Mouse (Mus musculus) kidney, adult 2 months (tissue): Measurements from ENCODE around the gene Zbtb38.

Experiments
- CTCF ChIP-seq: fragments of 200-500 bp; conservative IDR thresholded peaks from 2 replicates; pipeline ENCODE4 v1.5.1; 2011; ENCODE audit warnings: low read depth, mild to moderate bottlenecking, control low read depth, low read length, moderate library complexity, mixed read lengths; ENCODE audit not compliant: insufficient read depth, insufficient read length
- POLR2A ChIP-seq: fragments of 200-500 bp; IDR thresholded peaks from one replicate; pipeline ENCODE4 v1.6.1; 2011; ENCODE audit warnings: low read depth, low read length, control low read depth

- no peak for TF ChIP-seq CTCF
- TF ChIP-seq POLR2A: no peak
These were observed 115.5 kb downstream of the Zbtb38 start for GRCm38 (mm10) chr9:96637157-96637548.
